Mouse (Mus musculus) liver, adult 2 months (tissue): ENCODE data around the gene Shank2. TPM values are rescaled to one million over a fixed set of nuclear protein-coding genes. Genes with fewer than 3 reads are reported as not detected.

Source experiments
- DNase-seq: peaks from one replicate; pipeline ENCODE4 v3.0.0-alpha.2; 2011; ENCODE audit warnings: low read depth, low spot score; ENCODE audit errors: extremely low read depth
- H3K27ac ChIP-seq: fragments of 200-500 bp; replicated peaks from 2 replicates; pipeline ENCODE4 v1.5.1; 2012; ENCODE audit warnings: low read depth, mild to moderate bottlenecking, control low read depth, inconsistent platforms, low read length; ENCODE audit not compliant: insufficient read depth
- H3K27me3 ChIP-seq: fragments of 200-500 bp; 2 replicates; pipeline ENCODE4 v1.6.1; 2012; ENCODE audit warnings: mild to moderate bottlenecking, moderate library complexity, low read length, inconsistent platforms; ENCODE audit not compliant: control insufficient read depth, insufficient read depth
- H3K36me3 ChIP-seq: fragments of 200-500 bp; 2 replicates; pipeline ENCODE4 v1.6.1; 2012; ENCODE audit warnings: low read length, inconsistent platforms; ENCODE audit not compliant: control insufficient read depth, insufficient read depth
- H3K4me1 ChIP-seq: fragments of 200-500 bp; 2 replicates; pipeline ENCODE4 v1.6.1; 2011; ENCODE audit warnings: low read length; ENCODE audit not compliant: control insufficient read depth, insufficient read depth
- H3K4me3 ChIP-seq: fragments of 200-500 bp; 2 replicates; pipeline ENCODE4 v1.5.1; 2011; ENCODE audit warnings: low read depth, mild to moderate bottlenecking, control low read depth, low read length, moderate library complexity; ENCODE audit not compliant: insufficient read depth
- H3K79me2 ChIP-seq: fragments of 200-500 bp; 2 replicates; pipeline ENCODE4 v1.6.1; 2012; ENCODE audit warnings: inconsistent platforms, mild to moderate bottlenecking, low read length, moderate library complexity; ENCODE audit not compliant: control insufficient read depth, insufficient read depth
- H3K9ac ChIP-seq: fragments of 200-500 bp; 2 replicates; pipeline ENCODE4 v1.6.1; 2012; ENCODE audit warnings: low read depth, mild to moderate bottlenecking, control low read depth, inconsistent platforms, low read length
- CTCF ChIP-seq: fragments of 200-500 bp; IDR thresholded peaks from 2 replicates; pipeline ENCODE4 v1.5.1; 2011; ENCODE audit warnings: low read depth, low read length, control low read depth
- POLR2A ChIP-seq: fragments of 200-500 bp; IDR thresholded peaks from 2 replicates; pipeline ENCODE4 v1.6.1; 2011; ENCODE audit warnings: low read length, control low read depth; ENCODE audit not compliant: insufficient read depth; ENCODE audit errors: extremely low read depth
- WGBS: fragments of 180-500 bp; shearing (Covaris S2); methylation state at CpG from one replicate; pipeline ENCODE4 v1.1.7; 2018; 5-methylcytosine and 5-hydroxymethylcytosine counted together
- polyA plus RNA-seq: library from polyadenylated mRNA; depleted of rRNA; stranded (reverse); fragments of >200 nt; gene quantifications from 2 replicates; pipeline ENCODE4 v1.2.3, GENCODE M21; 2012
- total RNA-seq: library from RNA; depleted of rRNA; stranded (reverse); fragments of >200 nt; gene quantifications from 2 replicates; pipeline ENCODE4 v1.2.3, GENCODE M21; 2014

Gene Shank2
- total and polyA plus RNA-seq, 2 experiments, result 4.1 to 6.6 TPM

DNA sequence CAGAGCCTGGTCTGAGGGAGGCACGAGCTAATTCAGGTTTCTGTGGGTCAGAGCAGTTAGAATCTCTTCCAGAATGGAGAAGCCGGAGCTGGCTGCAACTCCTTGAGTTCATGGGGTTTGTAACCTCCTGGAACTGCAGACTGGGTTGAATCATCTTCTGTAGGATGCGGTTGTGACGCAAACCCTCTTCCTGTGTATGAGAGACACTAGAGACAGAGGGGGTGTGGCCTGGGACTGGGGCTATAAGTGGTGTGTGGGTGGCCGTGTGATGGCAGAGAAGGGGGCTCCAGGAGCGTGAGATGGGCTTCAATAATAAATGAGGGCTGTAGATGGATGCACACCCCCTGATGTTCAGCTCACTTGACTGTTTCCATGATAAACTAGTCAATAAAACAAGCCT is 286.3 kb downstream of the Shank2 start:
- Histone ChIP-seq H3K9ac (no peak overlapping the region), H3K27me3 (no peaks in the 10 kb centered on the region), H3K4me1 (no peaks in the 10 kb centered on the region), H3K4me3 (no peak overlapping the region), H3K36me3 (no peaks in the 10 kb centered on the region), H3K27ac (no peak overlapping the region), H3K79me2 (no peaks in the 10 kb centered on the region)
- 75% methylated on average over 6 of the region's 6 CpGs for WGBS
- no peak for TF ChIP-seq POLR2A
- no peak for TF ChIP-seq CTCF
- no peak for DNase-seq

DNA sequence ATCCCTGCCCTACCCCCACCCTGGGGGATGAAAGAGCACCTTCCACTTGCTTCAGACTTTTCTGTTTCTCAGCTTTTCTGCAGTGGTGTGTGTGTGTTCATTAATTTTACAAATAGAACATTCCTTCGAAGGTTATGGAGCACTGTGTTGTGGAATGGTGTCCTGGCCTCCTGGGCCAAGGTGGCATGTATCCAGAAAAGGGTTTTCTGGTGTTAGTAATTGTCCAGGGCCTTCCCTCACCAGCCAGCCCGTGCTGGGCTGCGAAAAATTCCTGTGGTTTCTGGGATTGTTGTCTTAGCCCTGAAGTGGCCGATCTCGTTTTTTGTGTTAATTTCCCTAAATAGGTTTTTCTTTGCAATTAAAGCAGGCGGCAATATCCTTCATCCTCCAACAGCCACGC is 289.8 kb downstream of the Shank2 start:
- TF ChIP-seq POLR2A (no peak), CTCF (no peak)
- no peak overlapping the region for H3K9ac ChIP-seq
- no peaks in the 10 kb centered on the region for H3K4me1 ChIP-seq
- H3K27ac ChIP-seq, result no peak overlapping the region
- 85% methylated on average over 7 of the region's 7 CpGs for WGBS
- H3K27me3 ChIP-seq, result no peaks in the 10 kb centered on the region
- no peaks in the 10 kb centered on the region for H3K79me2 ChIP-seq
- DNase-seq, result no peak
- H3K4me3 ChIP-seq, result no peak overlapping the region
- no peaks in the 10 kb centered on the region for H3K36me3 ChIP-seq

DNA sequence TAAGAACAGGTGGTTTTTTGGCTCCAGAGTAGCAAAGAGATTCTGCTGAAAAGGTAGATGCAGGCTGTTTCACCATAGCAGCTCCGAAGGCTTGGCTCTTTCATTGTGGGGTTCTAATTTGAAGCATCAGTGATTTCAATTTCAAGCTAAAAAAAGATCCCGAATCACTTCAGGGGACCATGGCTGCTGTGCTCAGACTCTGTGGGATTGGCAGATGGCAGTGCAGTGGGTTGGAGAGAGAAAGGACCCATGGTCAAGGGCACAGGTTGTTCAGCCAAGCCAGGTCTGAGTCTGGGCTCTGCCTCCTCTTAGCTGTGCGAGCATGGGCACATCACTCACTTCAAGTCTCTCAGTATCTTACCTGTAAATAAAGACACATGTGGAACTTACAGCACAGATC is 291.9 kb downstream of the Shank2 start:
- WGBS, result 95% methylated on average over 3 of the region's 3 CpGs
- no peak for DNase-seq
- TF ChIP-seq CTCF (no peak), POLR2A (no peak)
- no peak overlapping the region for H3K27ac ChIP-seq
- H3K79me2 ChIP-seq, result no peaks in the 10 kb centered on the region
- H3K27me3 ChIP-seq, result no peaks in the 10 kb centered on the region
- no peak overlapping the region for H3K9ac ChIP-seq
- no peaks in the 10 kb centered on the region for H3K4me1 ChIP-seq
- H3K36me3 ChIP-seq, result no peaks in the 10 kb centered on the region
- no peak overlapping the region for H3K4me3 ChIP-seq

DNA sequence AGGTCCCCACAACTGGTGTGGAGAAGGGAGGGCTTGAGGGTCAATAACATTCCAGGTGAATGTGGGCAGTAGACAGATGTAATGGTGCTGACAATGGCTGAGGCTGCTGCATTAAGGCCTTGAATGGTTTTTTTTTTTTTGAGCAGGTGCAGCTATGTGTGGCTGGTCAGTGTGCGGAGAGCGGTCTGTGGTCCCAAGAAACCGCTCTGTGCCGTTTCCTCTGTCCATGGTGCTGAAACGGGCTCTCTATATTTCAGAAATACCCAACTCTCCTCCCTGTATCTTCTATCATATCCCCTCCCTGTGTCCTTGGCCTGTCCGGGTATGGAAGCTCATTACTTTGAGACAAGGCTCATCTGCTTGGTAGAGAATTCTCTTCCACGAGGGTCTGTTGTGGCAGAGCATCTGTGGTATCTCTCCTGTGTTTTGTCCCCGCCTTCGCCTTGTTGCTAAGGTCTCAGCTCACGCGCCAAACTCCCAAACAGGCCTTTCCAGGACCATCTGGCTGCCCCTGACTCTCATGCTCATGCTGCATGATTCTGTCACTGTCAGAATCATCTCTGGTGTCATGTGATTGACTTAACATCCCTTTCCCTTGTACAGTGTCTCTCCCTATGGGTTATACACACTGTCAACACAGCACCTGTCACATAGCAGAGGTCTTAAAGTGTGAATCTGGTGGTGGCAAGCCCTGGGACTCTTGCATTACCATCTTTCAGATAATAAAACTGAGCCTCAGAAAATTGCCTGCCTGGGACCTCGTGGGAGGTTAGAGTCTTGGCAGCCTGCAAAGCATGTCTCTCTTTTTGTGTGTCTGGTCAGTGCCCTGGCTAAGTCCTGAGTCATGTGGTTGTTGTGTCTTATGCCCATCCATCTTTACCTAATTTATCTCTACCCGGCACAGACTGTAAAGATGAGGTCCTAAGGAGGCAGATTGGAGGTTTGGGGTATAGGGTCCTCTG is 292.8 kb downstream of the Shank2 start:
- H3K4me1 ChIP-seq, result no peaks in the 10 kb centered on the region
- H3K79me2 ChIP-seq, result no peaks in the 10 kb centered on the region
- no peak overlapping the region for H3K9ac ChIP-seq
- DNase-seq, result no peak
- no peak overlapping the region for H3K27ac ChIP-seq
- 64% methylated on average over 13 of the region's 13 CpGs for WGBS
- TF ChIP-seq CTCF, result no peak
- no peak for TF ChIP-seq POLR2A
- no peaks in the 10 kb centered on the region for H3K27me3 ChIP-seq
- H3K36me3 ChIP-seq, result no peaks in the 10 kb centered on the region
- H3K4me3 ChIP-seq, result no peak overlapping the region

DNA sequence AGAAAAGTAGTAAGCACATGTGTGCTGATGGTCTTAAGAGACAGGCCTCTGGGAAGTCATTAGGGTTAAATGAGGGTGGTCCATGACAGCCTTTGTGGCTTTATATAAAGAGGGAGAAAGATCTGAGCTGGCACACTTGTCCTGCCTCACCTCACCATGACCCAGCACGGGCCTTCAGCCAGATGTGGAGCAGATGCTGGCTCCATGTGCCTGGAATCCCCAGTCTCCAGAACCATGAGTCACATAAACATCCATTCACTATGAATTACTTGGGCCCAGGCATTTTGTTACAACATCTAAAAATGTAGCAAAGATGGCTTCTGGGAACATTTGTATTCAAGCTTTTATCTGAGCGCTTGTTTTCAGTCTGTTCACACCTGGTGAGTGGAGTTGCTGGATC is 297.6 kb downstream of the Shank2 start:
- Histone ChIP-seq H3K4me1 (no peaks in the 10 kb centered on the region), H3K27ac (no peak overlapping the region), H3K79me2 (peaks cover 3% of the 10 kb centered on the region; the same call in 1 of the 2 replicates), H3K4me3 (no peak overlapping the region), H3K9ac (no peak overlapping the region), H3K27me3 (no peaks in the 10 kb centered on the region), H3K36me3 (no peaks in the 10 kb centered on the region)
- TF ChIP-seq CTCF, result no peak
- no peak for TF ChIP-seq POLR2A
- WGBS, result 92% methylated on average over 2 of the region's 2 CpGs
- no peak for DNase-seq

DNA sequence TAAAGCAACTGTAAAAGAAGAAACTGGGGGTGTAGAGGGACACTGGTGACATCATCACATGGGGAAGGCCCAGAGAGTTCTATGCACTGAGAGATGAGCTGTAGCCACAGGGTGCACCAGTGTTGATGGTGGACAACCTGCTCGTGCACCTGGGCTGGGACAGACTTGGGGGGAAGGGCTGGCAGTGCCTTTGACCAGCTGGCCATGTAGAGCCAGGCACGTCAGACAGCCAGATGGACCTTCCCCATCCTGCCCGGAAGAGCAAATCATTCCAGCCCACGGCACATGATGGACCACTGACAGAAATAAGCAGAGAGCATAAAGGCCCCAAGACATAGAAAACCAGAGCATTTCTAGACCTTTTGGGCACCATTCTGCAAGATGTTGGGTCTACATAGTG is 299.9 kb downstream of the Shank2 start:
- Histone ChIP-seq H3K9ac (no peak overlapping the region), H3K27ac (no peak overlapping the region), H3K79me2 (peaks cover 3% of the 10 kb centered on the region; the same call in 1 of the 2 replicates), H3K36me3 (no peaks in the 10 kb centered on the region), H3K4me3 (no peak overlapping the region), H3K4me1 (no peaks in the 10 kb centered on the region), H3K27me3 (no peaks in the 10 kb centered on the region)
- WGBS, result 85% methylated on average over 4 of the region's 4 CpGs
- TF ChIP-seq POLR2A (no peak), CTCF (no peak)
- DNase-seq, result no peak
